In genomic region chr12:98430683-98431082, GRCm38 (mm10) we compare ENCODE assay signal across 15 mouse cellular contexts.
"Had no signal": no experiment of that assay in that cellular context is flagged by ENCODE, and none has a peak within 500 bp of the region (broad histone marks: within the 10 kb centered on the region; RNA-seq: fewer than 3 reads in every experiment).

No protein-coding gene starts in this region.

- H3K9ac ChIP-seq: liver, embryonic 15.5 days had no signal

- H3K27me3 ChIP-seq: liver, embryonic 15.5 days had no signal

- H3K36me3 ChIP-seq: limb, embryonic 10.5 days; liver, embryonic 15.5 days had no signal

- DNase-seq: kidney, adult 11 months; kidney, adult 9 months; kidney, postnatal 4 days; lung, adult 2 months; lung, postnatal 36 days; right cerebral cortex, adult 18-20 months; right cerebral cortex, postnatal 25 days; thymus, postnatal 4 days had no signal

- H3K4me2 ChIP-seq: liver, embryonic 11.5 days; liver, embryonic 15.5 days had no signal

- H3K27ac ChIP-seq: kidney, postnatal 0 days; left cerebral cortex, adult 2 months; limb, embryonic 10.5 days; liver, embryonic 15.5 days; stomach, postnatal 0 days had no signal

- H3K9me3 ChIP-seq: limb, embryonic 10.5 days; liver, embryonic 15.5 days had no signal

- H3K4me1 ChIP-seq: liver, embryonic 15.5 days had no signal

- ATAC-seq: lung, postnatal 0 days had no signal

- H3K4me3 ChIP-seq: left cerebral cortex, adult 2 months; limb, embryonic 10.5 days; liver, embryonic 15.5 days had no signal
